Comparison of ENCODE assay signal across 16 mouse cellular contexts in genomic region chr16:13830444-13830843, GRCm38 (mm10). TPM values are rescaled to one million over a fixed set of nuclear protein-coding genes. Genes with fewer than 3 reads are reported as not detected.
A peak's percentile ranks its signal among the peaks of the same experiment; 100 is the strongest.
DNase-seq lines count a peak whose midpoint lies in the region; ATAC-seq and TF ChIP-seq lines count a peak whose summit lies in the region.
"Had no signal": no experiment of that assay in that cellular context is flagged by ENCODE, and none has a peak within 500 bp of the region (broad histone marks: within the 10 kb centered on the region; RNA-seq: fewer than 3 reads in every experiment).

No protein-coding gene starts in this region.

- intact Hi-C loops in left cerebral cortex, adult 2 months (cut with DNase I) = no loop called here
- intact Hi-C loops in left cerebral cortex, postnatal 36 days (cut with DNase I) = no loop called here

- TF ChIP-seq CTCF in left cerebral cortex, adult 2 months (IDR thresholded peaks at IDR 0.05) = peak; percentile 21
- peak; percentile 29 for TF ChIP-seq CTCF in stomach, postnatal 0 days (IDR thresholded peaks at IDR 0.05; ENCODE audit: low read depth)

- H3K27ac ChIP-seq in left cerebral cortex, adult 2 months = no peak overlapping the region
- H3K27ac ChIP-seq in stomach, postnatal 0 days (replicated peaks) = no peak overlapping the region
- H3K27ac ChIP-seq: embryonic facial prominence, embryonic 10.5 days; heart, embryonic 10.5 days had no signal

- peaks cover 36% of the 10 kb centered on the region for H3K36me3 ChIP-seq in stomach, postnatal 0 days (ENCODE audit: control insufficient read depth, insufficient read depth, low read length)

- DNase-seq in CD4-positive, CD25-positive, alpha-beta regulatory T cell, adult 2 months (ENCODE audit: low read depth, low spot score) = peak; percentile 22
- no peak for DNase-seq in left cerebral cortex, adult 2 months (ENCODE audit: extremely low spot score in 1 of 2, low spot score in 2 of 2)
- no peak for DNase-seq in left cerebral cortex, postnatal 36 days (ENCODE audit: low spot score in 2 of 2)
- DNase-seq in thymus, postnatal 25 days = peak; percentile 9
- no peak for DNase-seq in thymus, postnatal 0 days (ENCODE audit: low spot score)
- no peak for DNase-seq in stomach, postnatal 0 days (ENCODE audit: low spot score)
- no peak for DNase-seq in ovary, postnatal 14 days (ENCODE audit: low spot score)
- DNase-seq: cerebellum, postnatal 14 days; gastrocnemius, postnatal 10 days; right cerebral cortex, postnatal 14 days had no signal

- H3K9ac ChIP-seq in stomach, postnatal 0 days (ENCODE audit: low read length) = no peak overlapping the region

- H3K4me3 ChIP-seq in left cerebral cortex, adult 2 months = no peak overlapping the region
- no peak overlapping the region for H3K4me3 ChIP-seq in stomach, postnatal 0 days (ENCODE audit: low read depth, low read length)
- H3K4me3 ChIP-seq: embryonic facial prominence, embryonic 10.5 days; erythroblast, embryonic 14.5 days; heart, embryonic 10.5 days; myocyte had no signal

- 92% methylated on average over 10 of the region's 10 CpGs for WGBS in stomach, postnatal 0 days

- no peaks in the 10 kb centered on the region for H3K4me1 ChIP-seq in stomach, postnatal 0 days (replicated peaks; ENCODE audit: control insufficient read depth, insufficient read depth)
- H3K4me1 ChIP-seq: embryonic facial prominence, embryonic 10.5 days had no signal

- H3K4me2 ChIP-seq in stomach, postnatal 0 days (replicated peaks; ENCODE audit: low read depth) = no peak overlapping the region

- ATAC-seq in CD4-positive, CD25-positive, alpha-beta regulatory T cell, adult 4 months = no peak
- ATAC-seq in stomach, postnatal 0 days (ENCODE audit: low FRiP score, low TSS enrichment) = no peak
- ATAC-seq: hindbrain, embryonic 16.5 days had no signal

- H3K9me3 ChIP-seq in stomach, postnatal 0 days (ENCODE audit: control insufficient read depth, low read length) = no peaks in the 10 kb centered on the region
- H3K9me3 ChIP-seq: embryonic facial prominence, embryonic 10.5 days; heart, embryonic 10.5 days had no signal

- TF ChIP-seq EP300 in stomach, postnatal 0 days (optimal IDR thresholded peaks at IDR 0.05) = no peak

- H3K27me3 ChIP-seq in stomach, postnatal 0 days (ENCODE audit: control insufficient read depth, insufficient read depth, low read length) = no peaks in the 10 kb centered on the region

RNA-seq across cellular contexts. Expression of gene Ntan1, which starts 11.8 kb away (rescaled TPM):
- polyA plus RNA-seq in CD4-positive, CD25-positive, alpha-beta regulatory T cell, adult 4 months (2017; shearing (Covaris generic)) = 100 to 1,000 TPM; 129 to 146 TPM
- total RNA-seq in left cerebral cortex, adult 2 months (2021) = 10 to 100 TPM; 92.8 to 99.1 TPM
- 10 to 100 TPM; 99.3 to 99.7 TPM for total RNA-seq in left cerebral cortex, postnatal 36 days (2021)
- 150 and 155 TPM in 2 replicates for polyA plus RNA-seq in thymus, postnatal 0 days (2015; fragmentation: Nextera tagmentation; extraction: Ambion mirVana)
- 124 and 133 TPM in 2 replicates for polyA plus RNA-seq in stomach, postnatal 0 days (2015; fragmentation: Nextera tagmentation; extraction: Ambion mirVana)

RNA-seq across cellular contexts. Expression of gene Rrn3, which starts 49.9 kb away (rescaled TPM):
- 10 to 100 TPM; 54.1 to 65.3 TPM for polyA plus RNA-seq in CD4-positive, CD25-positive, alpha-beta regulatory T cell, adult 4 months (2017; shearing (Covaris generic))
- 10 to 100 TPM; 44.9 to 50.8 TPM for total RNA-seq in left cerebral cortex, adult 2 months (2021)
- 10 to 100 TPM; 46.9 to 47.6 TPM for total RNA-seq in left cerebral cortex, postnatal 36 days (2021)
- polyA plus RNA-seq in thymus, postnatal 0 days (2015; fragmentation: Nextera tagmentation; extraction: Ambion mirVana) = 48.8 and 51.5 TPM in 2 replicates
- polyA plus RNA-seq in stomach, postnatal 0 days (2015; fragmentation: Nextera tagmentation; extraction: Ambion mirVana) = 33.9 and 34.5 TPM in 2 replicates

Comparison
In these comparisons a context has a peak if more than half of its experiments do, and no peak if none do; other contexts are left out.
1. DNase-seq: peak in CD4-positive, CD25-positive, alpha-beta regulatory T cell, adult 2 months (single experiment) and thymus, postnatal 25 days (single experiment); none in left cerebral cortex, adult 2 months (0 of 2), left cerebral cortex, postnatal 36 days (0 of 2), thymus, postnatal 0 days (single experiment), stomach, postnatal 0 days (single experiment) and ovary, postnatal 14 days (single experiment).